Mouse (Mus musculus) midbrain, embryonic 12.5 days (tissue): Measurements from ENCODE around the gene Kcnh4. TPM values are rescaled to one million over a fixed set of nuclear protein-coding genes. Genes with fewer than 3 reads are reported as not detected.
A peak's percentile ranks its signal among the peaks of the same experiment; 100 is the strongest.

Experiments used
- ATAC-seq: fragments of 200-750 bp; cut with Nextera tagmentation; 2 replicates; pipeline ENCODE4 v1.8.0; 2017; ENCODE audit warnings: low read depth, moderate TSS enrichment, moderate library complexity; ENCODE audit not compliant: low FRiP score
- H3K27ac ChIP-seq: fragments of 300-500 bp; sonication (generic); replicated peaks from 2 replicates; pipeline ENCODE4 v1.5.1; 2016; ENCODE audit warnings: mild to moderate bottlenecking
- H3K27me3 ChIP-seq: fragments of 300-500 bp; sonication (generic); 2 replicates; pipeline ENCODE4 v1.6.1; 2016; ENCODE audit warnings: mild to moderate bottlenecking
- H3K36me3 ChIP-seq: fragments of 300-500 bp; sonication (generic); 2 replicates; pipeline ENCODE4 v1.6.1; 2016
- H3K4me1 ChIP-seq: fragments of 300-500 bp; sonication (generic); 2 replicates; pipeline ENCODE4 v1.6.1; 2016
- H3K4me2 ChIP-seq: fragments of 300-500 bp; sonication (generic); replicated peaks from 2 replicates; pipeline ENCODE4 v1.6.1; 2016; ENCODE audit warnings: mild to moderate bottlenecking, moderate library complexity
- H3K4me3 ChIP-seq: fragments of 300-500 bp; sonication (generic); 2 replicates; pipeline ENCODE4 v1.5.1; 2016; ENCODE audit warnings: mild to moderate bottlenecking
- H3K9ac ChIP-seq: fragments of 300-500 bp; sonication (generic); replicated peaks from 2 replicates; pipeline ENCODE4 v1.6.1; 2016; ENCODE audit warnings: mild to moderate bottlenecking, moderate library complexity
- H3K9me3 ChIP-seq: fragments of 300-500 bp; sonication (generic); 2 replicates; pipeline ENCODE4 v1.6.1; 2016; ENCODE audit warnings: mild to moderate bottlenecking
- WGBS: fragments of 180-500 bp; shearing (Covaris S2); methylation state at CpG from one replicate; pipeline ENCODE4 v1.1.7; 2016; 5-methylcytosine and 5-hydroxymethylcytosine counted together
- polyA plus RNA-seq: library from polyadenylated mRNA; unstranded; fragments of >200 nt; fragmentation: Nextera tagmentation; extraction: Ambion mirVana; gene quantifications from 2 replicates; pipeline ENCODE4 v1.2.1, GENCODE M21; 2016

The Kcnh4 gene
- polyA plus RNA-seq, 1 experiment from 2014 or later, result 6.1 TPM

DNA sequence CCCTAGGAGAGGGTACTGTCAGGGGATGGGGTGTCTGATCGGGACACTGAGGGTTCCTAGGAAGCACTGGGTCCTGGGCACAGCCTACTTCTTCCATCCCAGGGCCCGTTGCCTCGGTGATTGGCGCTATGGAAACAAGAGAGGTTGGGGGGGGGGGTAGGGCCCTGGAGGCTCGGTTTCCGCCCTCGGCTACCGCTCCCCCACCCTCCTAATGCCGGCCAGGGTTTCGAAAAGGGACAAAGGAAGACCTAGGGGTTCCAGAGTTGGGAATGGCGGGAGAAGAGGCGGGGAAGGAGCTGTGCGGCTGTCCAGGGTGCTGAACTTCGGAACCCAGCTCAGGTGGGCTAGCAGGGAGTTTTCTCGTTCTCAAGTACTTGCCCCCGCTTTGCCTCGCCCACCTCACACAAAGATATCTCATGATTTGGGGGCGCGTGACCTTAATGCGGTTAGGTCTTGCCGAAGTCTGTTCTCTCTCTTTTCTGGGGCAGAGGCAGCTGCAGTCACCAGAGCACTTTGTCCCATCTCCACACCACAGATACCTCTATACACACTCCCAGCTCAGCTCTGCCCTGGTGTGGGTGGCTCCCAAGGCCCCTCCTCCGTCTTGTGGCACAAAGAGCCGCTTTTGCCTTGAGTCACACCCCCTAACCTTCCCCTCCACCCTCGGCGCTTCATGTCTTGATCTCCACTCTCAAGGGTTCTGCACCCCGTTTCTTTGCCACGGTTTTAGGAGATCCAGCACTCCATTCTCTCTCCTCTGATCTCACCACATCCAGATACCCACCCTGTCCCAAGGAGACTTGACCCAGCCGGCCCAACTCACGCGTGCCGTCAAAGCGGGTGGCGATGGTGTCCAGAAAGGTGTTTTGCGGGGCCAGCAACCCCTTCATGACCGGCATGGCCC, 783 bp downstream of the Kcnh4 start:
- Histone ChIP-seq H3K27me3 (peaks cover 47% of the 10 kb centered on the region), H3K9ac (peak overlapping the region; percentile 61), H3K27ac (peak overlapping the region; percentile 56), H3K9me3 (no peaks in the 10 kb centered on the region), H3K36me3 (no peaks in the 10 kb centered on the region), H3K4me1 (peaks cover 28% of the 10 kb centered on the region), H3K4me3 (peak overlapping the region; percentile 52), H3K4me2 (peak overlapping the region; percentile 75)
- WGBS, result under 1% methylated on average over 35 of the region's 35 CpGs
- no peak for ATAC-seq

DNA sequence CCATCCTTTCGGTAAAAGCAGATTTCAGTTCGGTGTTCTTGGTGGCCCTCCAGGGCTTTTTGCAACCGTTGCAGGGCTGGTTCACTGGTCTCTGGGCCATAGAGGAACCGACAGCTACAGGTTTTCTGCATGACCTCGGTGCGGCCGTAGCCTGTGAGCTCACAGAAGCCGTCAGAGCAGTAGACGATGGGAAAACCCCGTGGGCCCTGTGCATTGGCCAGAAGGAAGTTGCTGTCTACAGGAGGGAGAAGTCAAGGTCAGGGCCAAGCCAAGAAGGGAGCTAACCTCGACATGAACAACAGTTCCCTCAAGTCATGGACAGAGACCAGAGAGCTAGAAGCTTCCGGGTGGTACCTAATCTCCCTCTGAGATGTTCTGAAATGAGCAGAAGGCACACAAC, 2.2 kb downstream of the Kcnh4 start:
- H3K27me3 ChIP-seq, result peaks cover 44% of the 10 kb centered on the region
- no peak overlapping the region for H3K27ac ChIP-seq
- H3K9me3 ChIP-seq, result no peaks in the 10 kb centered on the region
- no peak overlapping the region for H3K4me3 ChIP-seq
- no peak for ATAC-seq
- H3K9ac ChIP-seq, result no peak overlapping the region
- H3K4me1 ChIP-seq, result peaks cover 28% of the 10 kb centered on the region
- WGBS, result 90% methylated on average over 12 of the region's 12 CpGs
- no peaks in the 10 kb centered on the region for H3K36me3 ChIP-seq
- H3K4me2 ChIP-seq, result no peak overlapping the region

DNA sequence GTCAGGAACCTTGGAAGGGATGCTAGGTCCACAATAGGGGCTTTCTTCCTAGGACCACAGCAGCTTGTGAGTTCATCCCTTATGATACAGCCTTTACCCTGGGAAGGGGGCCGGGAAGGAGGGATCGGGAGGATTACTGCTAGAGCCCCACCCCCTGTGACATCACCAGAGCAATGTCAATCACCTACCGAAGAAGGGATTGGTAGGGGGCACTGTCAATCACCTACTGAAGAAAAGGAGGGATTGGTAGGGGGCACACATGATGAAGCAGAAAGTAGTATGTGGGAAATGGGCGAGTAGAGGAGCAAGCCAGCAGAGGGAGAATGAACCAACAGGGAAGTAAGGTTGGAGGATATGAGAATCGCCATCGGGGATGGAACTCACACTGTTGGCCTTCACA, 3.3 kb downstream of the Kcnh4 start:
- peaks cover 43% of the 10 kb centered on the region for H3K27me3 ChIP-seq
- 68% methylated on average over 6 of the region's 6 CpGs for WGBS
- H3K4me2 ChIP-seq, result no peak overlapping the region
- H3K27ac ChIP-seq, result no peak overlapping the region
- peaks cover 5% of the 10 kb centered on the region; the same call in 1 of the 2 replicates for H3K36me3 ChIP-seq
- H3K4me3 ChIP-seq, result no peak overlapping the region
- peaks cover 22% of the 10 kb centered on the region for H3K4me1 ChIP-seq
- no peak overlapping the region for H3K9ac ChIP-seq
- H3K9me3 ChIP-seq, result no peaks in the 10 kb centered on the region
- ATAC-seq, result no peak

GRCm38 (mm10) chr11:100754693-100755057, 5.1 kb downstream of the Kcnh4 start:
- Histone ChIP-seq H3K36me3 (peaks cover 8% of the 10 kb centered on the region), H3K9me3 (no peaks in the 10 kb centered on the region), H3K4me3 (no peak overlapping the region), H3K4me2 (no peak overlapping the region), H3K4me1 (peaks cover 13% of the 10 kb centered on the region), H3K27me3 (peaks cover 38% of the 10 kb centered on the region), H3K9ac (no peak overlapping the region), H3K27ac (no peak overlapping the region)
- WGBS, result 93% methylated on average over 3 of the region's 3 CpGs
- ATAC-seq, result no peak

DNA sequence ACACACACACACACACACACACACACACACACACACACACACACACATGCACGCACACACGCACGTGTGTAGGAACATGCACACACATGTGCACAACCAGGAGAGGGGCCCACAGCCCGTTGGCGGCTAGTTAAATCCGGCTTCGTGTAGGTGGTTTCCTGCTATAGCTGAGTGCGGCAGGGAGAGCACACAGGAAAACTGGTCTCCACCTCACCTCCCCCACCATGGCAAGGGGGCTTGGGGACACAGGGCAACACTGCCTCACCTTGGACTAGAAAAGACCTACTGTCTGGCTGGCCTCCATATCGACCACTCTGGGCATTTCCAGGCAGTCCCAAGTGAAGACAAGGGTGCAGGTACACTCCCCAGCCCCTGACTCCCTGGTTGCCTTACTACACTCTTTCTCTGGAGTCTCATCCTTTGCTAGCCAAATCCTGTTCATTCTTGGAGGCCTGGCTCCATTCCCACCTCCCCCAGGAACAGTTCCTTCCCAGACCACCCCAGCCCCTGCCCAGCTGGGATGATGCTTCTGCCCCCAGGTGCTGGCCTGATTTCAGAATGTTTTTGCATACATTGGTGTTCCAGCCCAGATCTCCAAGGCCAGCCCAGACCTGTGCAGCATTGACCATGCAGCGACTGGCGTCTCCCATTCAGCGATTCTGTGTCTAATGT, 5.6 kb downstream of the Kcnh4 start:
- WGBS, result 88% methylated on average over 12 of the region's 12 CpGs
- no peak for ATAC-seq
- Histone ChIP-seq H3K4me3 (no peak overlapping the region), H3K9ac (no peak overlapping the region), H3K4me1 (peaks cover 8% of the 10 kb centered on the region), H3K9me3 (no peaks in the 10 kb centered on the region), H3K27me3 (peaks cover 38% of the 10 kb centered on the region), H3K4me2 (no peak overlapping the region), H3K27ac (no peak overlapping the region), H3K36me3 (peaks cover 8% of the 10 kb centered on the region)

DNA sequence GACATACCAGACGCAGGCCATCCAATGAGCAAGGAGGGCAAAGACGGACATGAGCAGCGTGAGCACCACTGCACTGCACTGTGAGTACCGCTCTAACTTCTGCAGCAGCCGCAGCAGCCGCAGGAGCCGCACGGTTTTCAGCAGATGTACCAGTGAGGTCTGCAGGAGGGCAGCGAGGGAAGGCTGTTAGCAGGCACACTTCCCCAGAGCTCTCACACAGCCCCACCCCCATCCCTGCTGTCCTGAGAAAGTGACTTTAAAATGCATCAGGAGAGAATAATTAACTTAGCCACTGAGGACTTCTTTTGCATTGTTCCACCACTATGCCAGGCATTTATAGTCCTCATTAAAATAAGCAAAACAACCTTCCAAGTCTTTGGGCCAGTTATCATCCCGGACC, 7.4 kb downstream of the Kcnh4 start:
- Histone ChIP-seq H3K9me3 (no peaks in the 10 kb centered on the region), H3K9ac (no peak overlapping the region), H3K4me3 (no peak overlapping the region), H3K27ac (no peak overlapping the region), H3K27me3 (peaks cover 32% of the 10 kb centered on the region), H3K36me3 (peaks cover 8% of the 10 kb centered on the region), H3K4me2 (no peak overlapping the region), H3K4me1 (no peaks in the 10 kb centered on the region)
- no peak for ATAC-seq
- WGBS, result 51% methylated on average over 10 of the region's 10 CpGs

- no peak overlapping the region for H3K4me3 ChIP-seq
- H3K9ac ChIP-seq, result no peak overlapping the region
- WGBS, result 92% methylated on average over 16 of the region's 16 CpGs
- H3K27ac ChIP-seq, result no peak overlapping the region
- no peaks in the 10 kb centered on the region for H3K9me3 ChIP-seq
- peaks cover 32% of the 10 kb centered on the region for H3K27me3 ChIP-seq
- ATAC-seq, result no peak
- no peak overlapping the region for H3K4me2 ChIP-seq
- H3K4me1 ChIP-seq, result no peaks in the 10 kb centered on the region
- peaks cover 8% of the 10 kb centered on the region for H3K36me3 ChIP-seq
Observed at GRCm38 (mm10) chr11:100750127-100750526, 9.6 kb downstream of the Kcnh4 start.

GRCm38 (mm10) chr11:100749469-100749868, 10.3 kb downstream of the Kcnh4 start:
- no peak overlapping the region for H3K4me3 ChIP-seq
- ATAC-seq, result no peak
- 59% methylated on average over 25 of the region's 25 CpGs for WGBS

GRCm38 (mm10) chr11:100748620-100749019, 11.1 kb downstream of the Kcnh4 start:
- Histone ChIP-seq H3K4me2 (no peak overlapping the region), H3K4me3 (no peak overlapping the region), H3K4me1 (no peaks in the 10 kb centered on the region), H3K9me3 (no peaks in the 10 kb centered on the region), H3K27ac (no peak overlapping the region), H3K27me3 (peaks cover 30% of the 10 kb centered on the region), H3K9ac (no peak overlapping the region), H3K36me3 (peaks cover 10% of the 10 kb centered on the region)
- WGBS, result 84% methylated on average over 4 of the region's 4 CpGs
- no peak for ATAC-seq

More at GRCm38 (mm10) chr11:100749469-100749868, 10.3 kb downstream of the Kcnh4 start:
- Histone ChIP-seq H3K4me2 (no peak overlapping the region), H3K27me3 (peaks cover 32% of the 10 kb centered on the region), H3K27ac (no peak overlapping the region), H3K9ac (no peak overlapping the region), H3K9me3 (no peaks in the 10 kb centered on the region), H3K36me3 (peaks cover 10% of the 10 kb centered on the region), H3K4me1 (no peaks in the 10 kb centered on the region)

GRCm38 (mm10) chr11:100747114-100747513, 12.6 kb downstream of the Kcnh4 start:
- no peak overlapping the region for H3K9ac ChIP-seq
- no peaks in the 10 kb centered on the region for H3K9me3 ChIP-seq
- H3K4me3 ChIP-seq, result no peak overlapping the region
- WGBS, result 74% methylated on average over 5 of the region's 5 CpGs
- no peak for ATAC-seq
- peaks cover 10% of the 10 kb centered on the region for H3K36me3 ChIP-seq
- peaks cover 30% of the 10 kb centered on the region for H3K27me3 ChIP-seq
- no peak overlapping the region for H3K4me2 ChIP-seq
- no peak overlapping the region for H3K27ac ChIP-seq
- H3K4me1 ChIP-seq, result no peaks in the 10 kb centered on the region

DNA sequence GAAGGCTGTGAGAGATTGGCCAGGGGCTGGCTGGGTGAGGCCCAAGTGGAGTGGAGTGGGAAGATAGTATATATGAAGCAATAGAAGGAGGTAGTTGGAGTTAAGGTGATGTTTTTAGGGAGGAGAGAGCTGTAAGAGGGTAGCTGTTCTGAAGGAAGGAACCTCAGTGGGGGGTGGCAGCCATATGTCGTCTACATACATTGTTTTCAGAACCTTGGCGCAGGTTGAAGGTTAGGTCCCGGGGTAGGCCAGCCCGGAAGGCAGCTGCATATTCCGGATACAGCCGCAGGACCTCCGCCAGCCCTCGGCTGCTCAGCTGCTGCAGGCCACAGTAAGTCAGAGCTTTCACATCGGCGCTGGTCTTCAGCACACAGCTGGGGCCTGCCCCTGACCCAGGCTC, 13.2 kb downstream of the Kcnh4 start:
- Histone ChIP-seq H3K4me3 (no peak overlapping the region), H3K27ac (no peak overlapping the region), H3K9ac (no peak overlapping the region), H3K9me3 (no peaks in the 10 kb centered on the region), H3K4me2 (no peak overlapping the region), H3K27me3 (peaks cover 29% of the 10 kb centered on the region), H3K4me1 (no peaks in the 10 kb centered on the region), H3K36me3 (peaks cover 6% of the 10 kb centered on the region)
- ATAC-seq, result no peak
- 87% methylated on average over 10 of the region's 10 CpGs for WGBS

DNA sequence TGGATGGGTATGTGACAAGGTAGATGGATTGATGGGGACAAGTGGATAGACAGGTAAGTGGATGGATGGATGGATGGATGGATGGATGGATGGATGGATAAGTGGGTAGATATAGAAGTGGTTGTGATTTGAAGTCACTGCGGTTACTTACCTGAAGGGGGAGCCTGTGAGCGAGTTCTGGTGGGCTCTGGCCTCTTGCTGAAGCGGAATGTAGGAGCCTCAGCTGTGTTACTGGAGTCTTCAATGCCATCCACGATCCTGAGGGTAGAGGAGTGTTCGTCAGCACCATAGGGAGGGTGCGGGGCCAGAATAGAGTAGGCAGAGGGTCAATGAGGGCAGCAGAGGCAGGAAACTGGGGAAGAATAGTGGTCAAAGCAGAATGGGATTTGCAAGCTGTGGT, 14.7 kb downstream of the Kcnh4 start:
- no peak overlapping the region for H3K27ac ChIP-seq
- H3K36me3 ChIP-seq, result peaks cover 6% of the 10 kb centered on the region; the same call in 1 of the 2 replicates
- 15% methylated on average over 6 of the region's 6 CpGs for WGBS
- H3K27me3 ChIP-seq, result peaks cover 24% of the 10 kb centered on the region
- no peaks in the 10 kb centered on the region for H3K9me3 ChIP-seq
- no peak for ATAC-seq
- H3K9ac ChIP-seq, result no peak overlapping the region
- H3K4me1 ChIP-seq, result no peaks in the 10 kb centered on the region
- no peak overlapping the region for H3K4me2 ChIP-seq
- no peak overlapping the region for H3K4me3 ChIP-seq
